Mouse (Mus musculus) thymus, postnatal 4 days (tissue): Measurements from ENCODE around the gene Cyp2d10.

Source experiments
- DNase-seq: peaks from one replicate; pipeline ENCODE4 v3.0.0; 2021

The Cyp2d10 gene

GRCm38 (mm10) chr15:82358431-82359260 is 48.3 kb downstream of the Cyp2d10 start:
- no peak for DNase-seq

GRCm38 (mm10) chr15:82354126-82354945 is 52.7 kb downstream of the Cyp2d10 start, which contains the start of gene Ndufa6:
Ndufa6 (minus strand) TSS chr15:82354322.
- DNase-seq = peak; percentile 99

GRCm38 (mm10) chr15:82353745-82354113 is 53.3 kb downstream of the Cyp2d10 start:
- DNase-seq = no peak

GRCm38 (mm10) chr15:82353078-82353744 is 53.8 kb downstream of the Cyp2d10 start:
- DNase-seq = peak; percentile 36
